Mouse (Mus musculus): ENCODE data around the gene Rccd1.

GRCm38 (mm10) chr7:80360435-80360834 is 36.2 kb upstream of the Rccd1 start:
- TF ChIP-seq CTCF (IDR thresholded peaks at IDR 0.05) (no peak), EP300 (IDR thresholded peaks at IDR 0.05) (no peak)

Measured in lung, postnatal 0 days (tissue).